Mouse (Mus musculus) layer of hippocampus, adult 8-10 months (tissue): ENCODE measurements around the gene Sulf2. TPM values are rescaled to one million over a fixed set of nuclear protein-coding genes. Genes with fewer than 3 reads are reported as not detected.

Experiments used
- DNase-seq, 2 experiments: peaks; one replicate each; pipeline ENCODE4 v3.0.0; 2022; ENCODE audit warnings: low spot score in 2 of 2
- total RNA-seq, 4 experiments: library from RNA; stranded (reverse); gene quantifications; 2 replicates each; pipeline ENCODE4 v1.2.4; 2022

Gene Sulf2
- total RNA-seq, 4 experiments from 2014 or later, result 103 to 126 (median 119) TPM

DNA sequence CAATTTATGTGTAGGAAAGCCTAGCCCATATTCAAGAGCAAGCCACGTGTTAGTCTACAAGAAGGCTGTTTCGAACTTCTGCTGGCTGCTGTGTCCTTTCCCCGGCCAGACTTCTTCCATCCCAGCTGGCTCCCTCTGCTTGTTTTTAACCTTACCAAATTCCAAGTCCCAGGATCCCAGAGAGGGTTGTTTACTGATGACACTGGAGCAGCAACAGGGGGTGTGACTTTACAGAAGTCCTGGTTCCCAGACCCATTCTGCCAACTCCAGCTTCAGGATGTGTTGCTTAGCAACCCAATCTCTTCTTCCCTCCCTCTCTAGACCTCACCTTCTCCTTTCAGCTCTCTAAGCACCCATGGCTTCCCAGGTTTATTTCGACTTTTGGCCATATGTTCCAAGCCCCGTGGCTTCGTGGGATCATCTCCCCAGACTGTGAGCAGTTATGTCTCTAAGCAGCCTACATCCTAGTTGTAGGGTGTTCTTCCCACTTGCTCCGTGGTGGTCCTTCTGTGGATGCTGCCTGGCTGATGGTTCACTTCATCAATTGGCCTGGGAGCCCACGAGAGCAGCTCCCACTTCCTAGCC lies 20.2 kb upstream of the Sulf2 start:
- DNase-seq, result no peak

DNA sequence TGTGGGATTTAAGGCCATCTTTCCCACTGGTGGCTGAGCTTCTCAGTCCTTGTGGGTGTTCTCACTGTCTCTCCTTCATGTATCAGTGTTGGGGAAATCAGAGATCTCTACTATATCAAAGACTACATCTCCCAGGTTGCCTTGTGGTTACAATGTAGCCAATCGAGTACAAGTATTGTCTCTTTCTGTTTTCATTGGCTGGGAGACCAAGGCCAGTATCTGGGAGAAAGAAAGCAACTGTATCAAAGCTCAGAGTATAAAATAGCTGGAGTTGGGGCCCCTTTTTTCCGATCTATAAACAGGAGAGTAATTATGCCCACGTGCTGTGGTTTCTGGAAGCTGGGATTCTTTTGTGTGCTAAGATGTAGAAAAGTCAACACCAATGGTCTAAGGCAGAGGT lies 19.7 kb upstream of the Sulf2 start:
- DNase-seq, result no peak

DNA sequence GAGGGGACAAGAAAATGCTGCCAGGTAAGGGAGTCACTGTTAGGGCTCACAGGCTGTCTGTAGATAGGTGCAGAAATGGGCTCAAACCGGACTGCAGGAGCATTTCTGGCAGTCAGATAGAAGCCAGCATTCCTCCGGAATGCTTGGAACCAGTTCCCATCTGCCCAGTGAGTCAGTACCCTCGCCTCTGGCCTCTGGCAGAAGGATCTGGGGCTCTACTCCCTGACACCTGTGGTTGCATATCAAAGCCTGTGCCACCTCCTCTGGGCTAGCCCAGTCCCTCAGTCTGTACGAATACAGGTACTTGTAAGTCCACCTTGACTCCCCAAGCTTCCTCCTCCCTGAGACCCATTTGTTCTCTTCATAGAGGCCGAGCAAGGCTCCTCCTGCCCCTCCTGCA lies 17.7 kb upstream of the Sulf2 start:
- DNase-seq, result no peak

DNA sequence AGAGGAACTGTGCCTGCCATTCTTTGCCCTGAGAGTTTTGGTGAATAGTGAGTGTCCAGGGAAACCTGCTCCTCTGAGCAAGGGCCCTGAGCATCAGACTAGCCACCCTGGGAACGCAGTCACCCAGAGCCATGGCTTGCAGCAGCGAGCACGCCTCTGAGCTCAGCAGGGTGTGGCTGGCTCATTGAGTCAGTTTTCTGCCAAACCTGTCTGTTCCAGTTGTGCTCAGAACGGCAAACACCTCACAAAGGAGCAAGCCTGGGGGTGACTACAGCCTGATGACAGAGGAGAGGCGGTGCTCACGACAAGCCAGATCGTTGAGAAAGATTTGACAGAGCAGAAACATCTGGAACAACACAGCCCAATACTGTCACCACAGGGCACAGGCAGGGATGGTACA lies 14.7 kb upstream of the Sulf2 start:
- DNase-seq, result no peak

DNA sequence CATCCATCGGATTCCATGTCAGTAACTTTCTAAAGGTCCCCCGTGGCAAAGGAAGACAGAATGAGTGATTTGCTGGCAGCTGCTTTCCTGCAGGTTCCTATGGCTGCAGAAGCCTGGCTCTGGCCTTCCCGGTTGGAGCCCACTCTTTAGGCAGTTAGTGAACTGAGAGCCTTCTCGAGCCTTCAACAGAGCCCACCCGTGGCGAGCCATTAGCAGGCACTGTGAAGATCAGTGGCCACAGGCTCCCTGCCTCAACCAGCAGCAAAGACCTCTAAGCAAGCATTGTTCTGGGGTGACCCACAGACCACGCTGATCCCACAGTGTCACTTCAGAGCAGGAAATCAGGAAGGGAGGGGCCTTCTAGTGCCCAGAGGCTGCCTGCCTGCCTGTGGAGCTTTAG lies 13.4 kb upstream of the Sulf2 start:
- no peak for DNase-seq

DNA sequence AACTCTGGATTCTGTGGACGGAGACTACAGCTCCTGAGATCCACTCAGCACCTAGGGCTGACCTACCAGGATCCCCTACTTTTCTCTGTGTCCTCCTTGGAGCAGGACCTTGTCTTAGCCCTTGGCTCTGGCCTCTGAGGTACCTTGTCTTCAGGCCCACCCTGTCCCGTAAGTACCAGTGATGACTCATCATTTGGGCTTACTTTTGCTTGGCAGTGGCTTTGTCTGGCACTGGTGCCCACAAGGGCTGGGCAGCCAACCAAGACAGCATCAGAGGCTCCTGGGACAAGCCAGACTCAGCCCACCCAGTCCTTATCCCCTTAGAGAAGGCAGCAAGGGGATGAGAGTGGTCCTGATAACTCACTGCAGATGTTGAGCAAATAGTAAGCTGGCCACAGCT lies 11.9 kb upstream of the Sulf2 start:
- DNase-seq, result no peak

DNA sequence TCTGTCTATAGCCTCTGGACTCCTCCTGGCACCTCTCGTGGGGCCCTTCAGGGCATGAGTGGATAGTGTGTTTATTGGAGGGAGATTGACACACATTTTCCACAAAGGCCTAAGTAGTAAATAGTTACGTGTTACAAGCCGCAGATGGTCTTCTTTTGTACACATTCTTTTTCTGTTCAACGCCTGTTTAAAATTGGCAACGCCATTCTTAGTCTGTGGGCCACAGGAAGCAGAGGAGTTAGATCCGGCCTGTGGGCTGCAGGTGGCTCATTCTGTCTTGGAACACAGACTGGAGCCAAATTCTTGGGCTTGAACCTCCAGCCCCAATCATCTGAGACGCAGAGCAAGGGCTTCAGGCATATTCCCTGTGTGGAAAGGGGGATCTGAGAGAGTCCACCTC lies 9.9 kb upstream of the Sulf2 start:
- DNase-seq, result no peak

DNA sequence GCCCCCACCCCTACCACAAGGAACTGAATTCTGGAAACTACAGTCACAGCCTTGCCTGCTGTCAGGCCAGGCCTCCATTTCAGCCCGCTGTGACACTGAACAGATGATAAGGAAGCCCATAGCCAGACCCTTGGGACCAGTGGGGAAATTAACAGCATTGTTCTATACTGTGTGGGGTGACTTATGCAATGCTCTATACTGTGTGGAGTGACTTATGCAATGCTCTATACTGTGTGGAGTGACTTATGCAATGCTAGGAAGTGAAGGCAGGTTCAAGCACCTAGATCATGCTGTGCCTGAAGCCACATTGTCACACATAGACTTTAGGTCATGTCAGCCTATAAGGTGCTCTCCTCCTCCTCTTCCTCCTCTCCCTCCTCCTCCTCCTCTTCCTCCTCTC lies 9.1 kb upstream of the Sulf2 start:
- no peak for DNase-seq

DNA sequence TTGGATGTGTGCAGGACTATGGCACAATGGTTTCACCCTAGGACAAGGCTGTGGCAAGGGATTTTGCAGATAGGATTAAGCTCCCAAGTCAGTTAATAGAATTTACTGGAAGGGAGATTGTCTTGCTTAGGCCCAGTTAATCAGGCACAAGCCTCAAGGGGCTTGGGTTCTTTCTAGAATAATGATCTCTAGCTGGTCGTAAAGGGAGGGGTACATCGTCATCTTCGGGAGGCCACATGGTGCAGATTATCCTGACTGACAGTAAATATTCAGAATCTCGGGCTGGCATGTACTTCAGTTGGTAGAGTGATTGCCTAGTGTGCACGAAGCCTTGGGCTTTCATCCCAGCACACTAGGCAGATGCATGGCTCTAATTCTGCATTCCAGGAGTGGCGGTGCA lies 8.5 kb upstream of the Sulf2 start:
- no peak for DNase-seq

DNA sequence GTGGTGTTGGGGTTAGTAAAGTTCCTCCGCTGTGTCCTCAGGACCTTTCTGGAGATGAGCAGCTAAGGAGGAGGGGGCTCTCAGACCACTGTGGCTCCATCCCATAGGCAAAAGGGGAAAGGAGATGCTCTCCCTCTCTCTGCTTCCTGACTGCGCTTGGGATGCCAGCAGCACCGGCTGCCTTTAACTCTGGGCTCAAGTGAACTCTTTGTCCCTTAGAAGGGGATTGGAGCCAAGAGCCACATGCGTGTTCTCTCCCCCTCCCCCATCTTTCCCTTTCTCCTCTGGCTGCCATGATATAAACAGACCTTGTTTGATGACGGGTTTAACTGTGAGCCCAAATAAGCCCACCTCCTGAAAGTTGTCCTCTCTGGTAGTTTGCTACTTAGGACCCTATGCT lies 7.8 kb upstream of the Sulf2 start:
- DNase-seq, result no peak

DNA sequence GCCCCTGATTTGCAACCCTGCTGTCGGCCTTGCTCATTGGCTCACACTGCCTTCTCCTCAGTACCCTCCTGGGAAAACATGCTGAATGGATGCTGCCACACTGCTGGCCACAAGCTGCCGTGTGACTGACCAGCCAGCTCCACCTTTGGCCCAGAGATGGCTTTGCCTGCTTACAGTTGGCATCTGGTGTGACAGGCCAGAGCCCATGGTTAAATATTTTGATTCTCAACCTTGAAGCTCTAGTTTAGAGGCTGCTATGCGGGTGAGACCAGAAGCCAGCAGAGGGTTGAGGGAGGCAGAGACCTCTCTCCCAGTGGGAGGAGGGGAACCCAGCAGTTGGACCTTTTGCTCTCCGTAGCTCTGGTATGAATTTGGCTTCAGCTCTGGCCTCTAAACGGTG lies 6.7 kb upstream of the Sulf2 start:
- DNase-seq, result no peak

DNA sequence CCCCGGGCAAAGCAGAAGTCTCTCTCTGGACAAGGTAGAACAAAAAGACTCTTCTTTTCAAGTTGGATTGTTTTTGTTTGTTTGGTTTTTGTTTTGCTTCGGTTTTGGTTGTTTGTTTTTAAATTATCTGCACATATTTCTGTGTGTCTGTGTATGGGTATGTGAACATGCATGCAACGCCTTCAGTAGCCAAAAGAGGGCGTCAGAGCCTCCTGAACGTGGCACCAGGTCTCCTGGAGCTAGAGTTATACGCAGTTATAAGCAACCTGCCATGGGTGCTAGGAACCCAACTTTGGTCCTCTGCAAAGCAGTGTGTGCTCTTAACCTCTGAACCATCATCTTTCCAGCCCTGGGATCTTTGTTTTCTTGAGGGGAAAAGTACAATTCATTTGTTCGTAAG lies 3.8 kb upstream of the Sulf2 start:
- DNase-seq, result no peak

DNA sequence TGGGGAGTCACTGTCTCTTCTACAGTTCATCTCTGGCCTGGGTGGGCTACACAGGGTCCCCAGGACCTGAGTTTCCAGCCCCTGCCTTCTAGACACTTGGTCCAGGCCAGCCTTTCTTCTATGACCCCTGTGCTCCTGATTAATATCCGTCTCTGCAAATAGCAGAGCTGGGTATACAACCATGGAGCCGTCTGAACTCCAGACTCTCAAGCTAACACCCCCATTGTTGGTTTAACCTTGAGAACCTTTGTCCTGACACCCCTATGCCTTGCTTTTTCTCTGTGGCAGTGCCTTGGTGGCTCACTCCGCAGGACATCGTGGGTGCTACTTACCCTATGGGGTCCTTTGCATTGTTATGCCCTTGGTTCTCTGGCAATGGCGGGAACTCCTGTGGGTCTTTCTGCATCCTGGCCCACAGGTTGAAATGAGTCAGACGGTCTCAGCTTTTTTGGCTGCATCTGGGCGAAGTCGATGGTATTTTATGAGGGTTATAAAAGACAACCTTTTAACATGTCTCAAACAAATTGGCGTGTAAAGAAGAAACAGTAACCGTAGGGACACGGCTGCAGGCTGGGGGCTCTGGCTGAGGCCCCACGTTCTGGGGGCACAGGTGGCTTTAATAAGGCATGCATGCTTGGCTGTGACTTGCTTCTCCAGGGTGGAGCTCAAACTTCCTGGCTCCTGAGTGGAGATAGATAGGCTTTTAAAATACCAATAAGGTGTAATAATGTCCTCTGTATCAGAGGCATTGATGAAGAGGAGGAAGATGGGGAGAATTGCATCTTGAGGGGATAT lies 2.5 kb upstream of the Sulf2 start:
- no peak for DNase-seq

DNA sequence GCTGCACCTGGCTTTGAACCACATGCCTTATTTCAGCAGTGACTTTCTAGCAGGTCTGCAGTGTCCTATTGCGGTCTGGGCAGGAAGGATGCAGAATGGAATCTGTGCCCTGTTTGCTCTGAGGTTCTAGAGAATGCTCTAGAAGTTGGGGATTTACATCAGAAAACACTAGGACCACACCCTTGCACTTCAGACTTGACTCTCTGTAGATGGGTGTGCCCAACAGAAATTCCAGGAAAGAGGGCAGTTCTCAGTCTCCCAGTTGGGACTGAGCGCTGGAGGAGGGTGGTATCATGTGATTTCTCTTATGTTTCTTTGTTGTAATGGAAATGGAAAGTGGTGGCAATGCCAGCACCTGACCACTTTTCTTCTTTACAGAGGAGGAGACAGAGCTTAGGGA lies 1.7 kb upstream of the Sulf2 start:
- DNase-seq, result no peak

DNA sequence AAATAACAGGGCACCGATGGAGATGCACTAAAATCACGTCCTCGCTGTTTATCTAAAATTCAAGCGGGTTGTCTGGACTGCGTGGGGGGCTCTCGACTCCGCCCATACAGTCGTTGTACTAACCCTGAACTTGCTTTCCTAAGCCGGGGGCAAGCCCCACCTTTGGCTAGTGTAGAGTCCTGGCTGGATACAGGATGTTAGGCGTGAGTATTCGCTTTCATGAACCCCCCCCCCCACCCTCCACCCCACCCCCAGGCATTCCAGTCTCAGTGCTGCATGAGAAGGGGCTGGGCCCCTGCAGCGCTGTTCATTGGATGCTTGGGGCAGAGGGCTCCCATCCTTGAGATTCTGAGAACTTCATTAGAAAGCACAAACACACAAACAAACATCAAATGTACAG lies 659 bp upstream of the Sulf2 start:
- DNase-seq, result no peak

DNA sequence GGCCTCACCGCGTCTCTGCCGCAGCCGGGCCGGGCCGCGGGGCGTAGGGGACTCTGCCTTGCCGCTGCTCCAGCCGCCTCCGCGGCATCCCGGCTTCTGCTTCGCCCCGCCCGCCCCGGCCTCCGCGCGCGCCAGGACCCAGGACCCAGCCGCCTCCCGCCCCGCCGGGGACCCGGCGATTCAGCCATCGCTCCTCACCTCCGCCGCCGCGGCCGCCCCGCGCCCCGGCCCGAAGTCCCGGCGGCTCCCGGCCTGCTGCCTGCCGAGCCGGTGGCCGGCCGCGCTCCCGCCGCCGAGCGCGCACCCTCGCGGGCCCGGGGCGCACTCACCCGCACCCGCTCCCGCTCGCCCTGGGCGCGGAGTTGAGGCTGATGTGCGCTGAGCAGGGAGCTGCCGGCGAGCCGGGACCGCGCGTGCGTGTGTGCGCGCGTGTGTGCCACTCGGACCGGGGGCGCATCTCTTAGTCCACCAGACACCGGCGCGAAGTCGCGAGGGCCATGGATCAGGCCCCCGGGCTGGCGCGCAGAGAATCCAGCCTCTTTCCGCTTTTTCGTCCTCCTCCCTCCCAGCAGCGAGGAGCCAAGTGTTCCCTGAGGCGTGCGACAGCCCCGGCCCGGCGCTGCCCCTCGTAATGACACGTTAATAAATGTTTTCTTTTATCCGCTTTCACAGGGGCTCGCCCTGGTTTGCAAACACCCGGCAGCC lies 562 bp downstream of the Sulf2 start:
- DNase-seq, result peak in 1 of 2 experiments; percentile 35

DNA sequence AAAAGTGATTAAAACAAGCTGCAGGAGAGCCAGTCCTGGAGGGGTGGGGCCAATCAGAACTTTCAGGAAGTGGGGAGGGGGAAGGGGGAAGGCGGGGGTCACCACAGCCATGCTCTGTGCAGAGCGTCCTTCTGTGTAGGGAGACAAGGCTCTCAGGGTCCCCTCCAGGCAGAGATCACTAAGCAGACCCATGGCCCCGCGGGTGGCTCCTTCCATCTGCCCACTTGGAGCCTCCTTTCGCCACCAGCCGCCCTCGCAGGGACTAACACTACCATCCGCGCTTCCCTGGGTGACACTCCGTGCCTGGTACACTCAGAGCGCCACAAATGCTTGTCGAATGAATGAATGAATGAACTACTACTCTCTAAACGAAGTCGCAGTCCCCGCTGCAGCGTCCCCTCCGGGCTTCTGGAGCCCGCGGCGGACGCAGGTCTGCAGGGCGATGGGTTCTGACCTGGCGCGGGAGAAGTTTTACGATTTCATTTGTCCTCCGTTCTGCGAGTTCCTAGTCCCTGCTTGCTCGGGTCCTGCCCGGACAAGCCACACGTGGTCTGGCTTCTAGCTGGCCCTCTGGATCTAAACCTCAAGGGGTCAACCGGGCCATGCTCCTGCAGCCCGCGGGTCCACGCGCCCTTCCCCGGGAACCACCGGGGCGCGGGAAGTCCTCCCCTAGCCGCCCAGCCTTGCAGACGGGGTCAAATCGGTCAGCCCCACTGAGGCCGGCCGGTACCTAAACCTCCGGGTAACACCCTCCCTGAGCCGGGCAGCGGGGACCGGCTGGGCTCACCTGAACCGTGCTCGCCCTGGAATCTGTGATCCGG lies 1.4 kb downstream of the Sulf2 start:
- no peak for DNase-seq

DNA sequence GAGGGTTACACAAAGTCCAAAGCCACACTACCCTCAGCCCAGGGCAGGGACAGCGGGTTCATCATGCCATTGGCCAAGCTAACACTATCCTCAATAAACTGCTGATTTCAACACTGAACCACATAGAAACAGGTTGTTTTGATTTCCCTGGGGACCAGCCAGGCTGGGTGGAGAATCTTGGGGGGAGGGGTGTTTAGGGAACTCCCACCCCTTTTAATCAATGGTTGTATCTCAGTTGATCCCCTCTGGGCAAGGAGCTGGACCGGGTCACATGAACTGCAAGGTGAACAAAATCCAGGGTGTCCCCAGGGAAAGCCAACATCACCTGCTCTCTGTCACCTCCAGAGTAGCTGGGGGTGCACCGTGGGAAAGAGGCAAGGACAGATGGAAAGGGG lies 2.1 kb downstream of the Sulf2 start:
- DNase-seq, result no peak

DNA sequence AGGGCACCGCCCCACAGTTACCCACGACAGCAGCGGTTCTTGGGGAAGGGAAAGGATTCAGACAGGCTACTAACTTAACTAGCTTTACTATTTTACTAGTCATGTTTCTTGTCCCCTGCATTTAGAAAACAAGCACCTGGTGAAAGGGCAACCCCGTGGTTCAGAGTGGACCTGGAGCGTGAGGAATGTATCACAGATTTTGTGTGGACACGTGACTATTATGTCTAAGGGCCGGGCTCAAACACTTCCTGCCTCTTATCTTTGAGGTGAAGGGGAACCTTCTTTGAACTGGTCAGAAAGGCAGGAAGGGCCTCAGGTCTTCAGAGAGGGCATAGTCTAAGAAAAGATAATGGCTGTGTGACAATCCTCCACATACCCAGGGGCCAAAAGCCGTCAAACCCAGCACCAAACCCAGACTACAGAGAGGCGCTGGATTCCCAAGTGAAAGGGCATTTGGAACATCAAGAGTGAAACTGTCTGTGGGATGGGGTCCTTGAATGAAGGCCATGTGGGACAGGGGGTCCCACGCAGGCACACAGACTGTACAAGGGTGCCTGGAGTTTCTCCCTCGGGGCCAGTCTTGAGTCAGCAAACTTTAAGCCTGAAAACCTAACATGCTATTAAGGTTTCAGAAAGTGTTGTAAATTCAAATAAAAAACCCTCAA lies 2.6 kb downstream of the Sulf2 start:
- DNase-seq, result no peak

DNA sequence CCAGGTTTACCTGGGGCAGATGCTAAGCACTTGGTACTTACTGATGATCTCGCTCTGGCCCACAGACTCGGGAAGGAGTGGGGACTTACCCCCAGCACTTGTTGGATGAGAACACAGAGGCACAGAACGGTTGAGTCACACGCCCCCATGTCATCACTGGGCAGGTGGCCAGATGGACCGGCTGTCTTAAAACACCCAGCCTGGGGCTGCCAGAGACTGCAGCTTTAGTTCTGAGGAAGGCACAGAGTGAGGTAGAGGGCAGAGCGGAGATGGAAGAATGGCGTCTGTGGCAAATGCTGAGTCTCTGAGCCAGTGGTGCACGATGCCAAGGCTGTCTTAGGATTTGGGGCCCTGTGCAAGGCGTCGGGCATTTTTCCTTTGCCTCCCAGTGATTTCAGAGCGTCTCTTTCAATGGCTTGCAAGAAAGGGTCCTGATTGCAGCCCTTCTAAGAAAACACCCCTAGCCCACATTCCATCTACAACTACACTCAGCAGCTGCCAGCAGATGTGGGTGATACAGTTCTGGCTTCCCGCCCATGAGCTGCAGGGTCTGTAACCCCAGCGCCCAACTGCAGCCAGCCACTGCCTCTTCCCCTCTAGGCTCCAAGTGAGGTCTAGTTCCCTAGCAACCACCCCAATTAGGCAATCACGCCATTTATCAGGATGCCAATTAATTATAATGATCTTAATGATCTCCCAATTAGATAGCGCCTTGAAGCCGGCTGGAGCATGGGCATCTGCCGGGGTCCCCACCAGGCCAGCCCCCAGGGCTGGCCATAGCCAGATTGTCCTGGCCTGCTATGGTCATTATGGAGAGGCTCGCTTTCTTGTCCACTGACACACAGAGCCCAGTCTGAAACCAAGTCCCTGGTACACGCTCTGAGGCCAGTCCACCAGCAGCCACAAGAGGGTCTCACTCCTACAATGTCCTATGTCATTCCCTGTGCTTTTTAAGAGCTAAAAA lies 3.7 kb downstream of the Sulf2 start:
- DNase-seq, result peak; percentile 88 to 90
